Mouse (Mus musculus) CD4-positive naive resting alpha-beta T cell, adult 76 days (primary cell): ENCODE data around the gene Gm8108. TPM values are rescaled to one million over a fixed set of nuclear protein-coding genes. Genes with fewer than 3 reads are reported as not detected.

Source experiments
- total RNA-seq: library from RNA; stranded (reverse); gene quantifications from one replicate; pipeline ENCODE4 v1.2.4, GENCODE M21; 2023

Gm8108 gene
- total RNA-seq, result 0.88 TPM

GRCm38 (mm10) chr14:4110426-4110825 lies at the start of gene Gm8108:
Gene Gm8108, plus strand, starts transcription at chr14:4110526.

GRCm38 (mm10) chr14:4083820-4084219 lies 26.5 kb upstream of the Gm8108 start, which contains the start of gene Gm3115:
Gene Gm3115, plus strand, starts transcription at chr14:4084120.

GRCm38 (mm10) chr14:4164730-4165129 lies 54.4 kb downstream of the Gm8108 start, which contains the start of gene Gm3127:
Gene Gm3127, plus strand, starts transcription at chr14:4165030.

Other genes starting within 250 kb of the Gm8108 start
- gene Gm2916, start 226.4 kb upstream of the Gm8108 start, total RNA-seq, result not detected
- not detected for gene Gm3029, start 178.8 kb upstream of the Gm8108 start, total RNA-seq
- gene Gm3095, start 147.0 kb upstream of the Gm8108 start, total RNA-seq, result not detected
- not detected for gene Gm3099, start 112.1 kb upstream of the Gm8108 start, total RNA-seq
- gene Gm5796, start 86.6 kb upstream of the Gm8108 start, total RNA-seq, result not detected
- not detected for gene Gm3115, start 26.4 kb upstream of the Gm8108 start, total RNA-seq
- gene Gm3127, start 54.5 kb downstream of the Gm8108 start, total RNA-seq, result not detected
- gene Gm2974, start 72.0 kb downstream of the Gm8108 start, total RNA-seq, result not detected
- not detected for gene Gm3138, start 139.1 kb downstream of the Gm8108 start, total RNA-seq
- gene Gm3149, start 206.8 kb downstream of the Gm8108 start, total RNA-seq, result not detected
- 0.70 TPM for gene 2610042L04Rik, start 224.2 kb downstream of the Gm8108 start, total RNA-seq